10 mouse cellular contexts compared by ENCODE assay signal in genomic region chr11:90130635-90131034, GRCm38 (mm10). TPM values are rescaled to one million over a fixed set of nuclear protein-coding genes. Genes with fewer than 3 reads are reported as not detected.
DNase-seq lines count a peak whose midpoint lies in the region; ATAC-seq and TF ChIP-seq lines count a peak whose summit lies in the region.
"Had no signal": no experiment of that assay in that cellular context is flagged by ENCODE, and none has a peak within 500 bp of the region (broad histone marks: within the 10 kb centered on the region; RNA-seq: fewer than 3 reads in every experiment).

No protein-coding gene starts in this region.

- H3K9ac ChIP-seq in kidney, embryonic 15.5 days: no peak overlapping the region
- no peak overlapping the region for H3K9ac ChIP-seq in forebrain, embryonic 13.5 days

- peak; percentile 47 for DNase-seq in kidney, adult 2 months
- peak; percentile 73 for DNase-seq in heart, postnatal 4 days
- DNase-seq in lung, postnatal 36 days: peak; percentile 88
- DNase-seq in left cerebral cortex, adult 9 months (ENCODE audit: low spot score in 2 of 2): no peak
- DNase-seq in thymus, adult 2 months: no peak

- no peak overlapping the region for H3K27ac ChIP-seq in kidney, adult 2 months (ENCODE audit: insufficient read depth, low read depth, low read length)
- no peak overlapping the region for H3K27ac ChIP-seq in kidney, embryonic 15.5 days
- no peak overlapping the region for H3K27ac ChIP-seq in forebrain, embryonic 13.5 days
- H3K27ac ChIP-seq in thymus, adult 2 months (ENCODE audit: control insufficient read depth, insufficient read depth, low read length): no peak overlapping the region

- H3K36me3 ChIP-seq in kidney, adult 2 months (ENCODE audit: control insufficient read depth, insufficient read depth, low read length): no peaks in the 10 kb centered on the region
- H3K36me3 ChIP-seq in kidney, embryonic 15.5 days: no peaks in the 10 kb centered on the region
- H3K36me3 ChIP-seq in forebrain, embryonic 13.5 days (ENCODE audit: poor library complexity, severe bottlenecking): no peaks in the 10 kb centered on the region
- no peaks in the 10 kb centered on the region for H3K36me3 ChIP-seq in thymus, adult 2 months (ENCODE audit: control insufficient read depth, insufficient read depth, low read length)
- H3K36me3 ChIP-seq: G1E had no signal

- ATAC-seq in kidney, embryonic 15.5 days (replicated peaks; ENCODE audit: low FRiP score): no peak
- peak; percentile 55 for ATAC-seq in forebrain, embryonic 13.5 days
- ATAC-seq in CD4-positive, CD25-positive, alpha-beta regulatory T cell, adult 4 months: no peak

- H3K27me3 ChIP-seq in kidney, adult 2 months (replicated peaks; ENCODE audit: control insufficient read depth, insufficient read depth, low read length): no peaks in the 10 kb centered on the region
- no peaks in the 10 kb centered on the region for H3K27me3 ChIP-seq in kidney, embryonic 15.5 days
- H3K27me3 ChIP-seq in forebrain, embryonic 13.5 days: no peaks in the 10 kb centered on the region
- H3K27me3 ChIP-seq in thymus, adult 2 months (ENCODE audit: control insufficient read depth, insufficient read depth, low read length): no peaks in the 10 kb centered on the region

- H3K4me3 ChIP-seq in kidney, adult 2 months (ENCODE audit: insufficient read depth, low read depth, low read length): no peak overlapping the region
- no peak overlapping the region for H3K4me3 ChIP-seq in kidney, embryonic 15.5 days (replicated peaks)
- no peak overlapping the region for H3K4me3 ChIP-seq in forebrain, embryonic 13.5 days
- no peak overlapping the region for H3K4me3 ChIP-seq in thymus, adult 2 months (ENCODE audit: control insufficient read depth, insufficient read depth, low read length)
- H3K4me3 ChIP-seq: megakaryocyte, embryonic 14.5 days had no signal

- H3K4me1 ChIP-seq in kidney, adult 2 months (ENCODE audit: control insufficient read depth, insufficient read depth, low read length): 0 out of 2 replicates have a peak, but pooled peaks cover 3% of the 10 kb centered on the region
- H3K4me1 ChIP-seq in kidney, embryonic 15.5 days: peaks cover 8% of the 10 kb centered on the region; the same call in 1 of the 2 replicates
- H3K4me1 ChIP-seq in forebrain, embryonic 13.5 days: peaks cover 17% of the 10 kb centered on the region
- H3K4me1 ChIP-seq in thymus, adult 2 months (replicated peaks; ENCODE audit: control insufficient read depth, insufficient read depth, low read length): no peaks in the 10 kb centered on the region
- H3K4me1 ChIP-seq: megakaryocyte, embryonic 14.5 days had no signal

- WGBS in kidney, adult 2 months: 73% methylated on average over 1 of the region's 1 CpGs
- WGBS in kidney, embryonic 15.5 days: 43% methylated on average over 1 of the region's 1 CpGs
- WGBS in forebrain, embryonic 13.5 days: no CpG with 5 or more reads among the region's 1 CpGs
- 91% methylated on average over 1 of the region's 1 CpGs for WGBS in thymus, adult 2 months

- no peak overlapping the region for H3K4me2 ChIP-seq in kidney, embryonic 15.5 days
- no peak overlapping the region for H3K4me2 ChIP-seq in forebrain, embryonic 13.5 days

- no peak for TF ChIP-seq CTCF in kidney, adult 2 months (conservative IDR thresholded peaks at IDR 0.05; ENCODE audit: insufficient read depth, insufficient read length, low read depth, low read length)
- TF ChIP-seq CTCF in thymus, adult 2 months (IDR thresholded peaks at IDR 0.05; ENCODE audit: borderline replicate concordance, control insufficient read depth, extremely low read depth, insufficient read depth, low read length, poor library complexity): no peak

- TF ChIP-seq POLR2A in kidney, adult 2 months (IDR thresholded peaks at IDR 0.05; ENCODE audit: low read depth, low read length): no peak
- no peak for TF ChIP-seq POLR2A in thymus, adult 2 months (IDR thresholded peaks at IDR 0.05; ENCODE audit: control insufficient read depth, extremely low read depth, insufficient read depth, low read length, poor library complexity)

- H3K9me3 ChIP-seq in kidney, embryonic 15.5 days (replicated peaks): no peaks in the 10 kb centered on the region
- no peaks in the 10 kb centered on the region for H3K9me3 ChIP-seq in forebrain, embryonic 13.5 days (replicated peaks)
- H3K9me3 ChIP-seq: megakaryocyte, embryonic 14.5 days had no signal

RNA-seq across cellular contexts. Expression of gene Gm45716, which starts 56.8 kb away (rescaled TPM):
- polyA plus RNA-seq in kidney, adult 2 months (2012; rRNA removed): 2.5 and 2.8 TPM in 2 replicates
- polyA plus RNA-seq in kidney, embryonic 15.5 days (2015; fragmentation: Nextera tagmentation; extraction: Ambion mirVana): 8.1 and 9.8 TPM in 2 replicates
- polyA plus RNA-seq in forebrain, embryonic 13.5 days (2015; fragmentation: Nextera tagmentation; extraction: Ambion mirVana): 19.2 and 21.3 TPM in 2 replicates
- total RNA-seq in heart, postnatal 4 days (2021): 10 to 100 TPM; 26.6 to 30.4 TPM
- 1 to 10 TPM; 3.1 to 4.9 TPM for polyA plus RNA-seq in CD4-positive, CD25-positive, alpha-beta regulatory T cell, adult 4 months (2017; shearing (Covaris generic))
- polyA plus RNA-seq in thymus, adult 2 months (2012; rRNA removed): 2.1 and 2.9 TPM in 2 replicates

Comparison
In these comparisons a context has a peak if more than half of its experiments do, and no peak if none do; other contexts are left out.
1. DNase-seq: peak in kidney, adult 2 months (single experiment), heart, postnatal 4 days (single experiment) and lung, postnatal 36 days (single experiment); none in left cerebral cortex, adult 9 months (0 of 2) and thymus, adult 2 months (single experiment).